Mouse (Mus musculus): ENCODE results near the gene Ccr4. TPM values are rescaled to one million over a fixed set of nuclear protein-coding genes. Genes with fewer than 3 reads are reported as not detected.

Ccr4 gene
- polyA plus RNA-seq, 1 experiment from 2014 or later, result 0.14 TPM

- WGBS, result 81% methylated on average over 10 of the region's 10 CpGs
- Histone ChIP-seq H3K4me1 (no peaks in the 10 kb centered on the region), H3K36me3 (peaks cover 38% of the 10 kb centered on the region), H3K9me3 (0 out of 2 replicates have a peak, but pooled peaks cover 6% of the 10 kb centered on the region), H3K4me3 (no peak overlapping the region), H3K27ac (no peak overlapping the region), H3K9ac (no peak overlapping the region), H3K4me2 (no peak overlapping the region), H3K27me3 (no peaks in the 10 kb centered on the region)
- ATAC-seq (ENCODE audit: insufficient number of reproducible peaks, insufficient read depth, low FRiP score, low TSS enrichment, low read depth), result no peak
These were observed 64.2 kb downstream of the Ccr4 start for GRCm38 (mm10) chr9:114440548-114440947.

Other genes starting within 250 kb of the Ccr4 start
- not detected in 2 replicates for gene Bcl2a1c, start 174.8 kb downstream of the Ccr4 start, polyA plus RNA-seq (2015; fragmentation: Nextera tagmentation; extraction: Ambion mirVana)
- gene Crtap, start 114.2 kb downstream of the Ccr4 start, polyA plus RNA-seq (2015; fragmentation: Nextera tagmentation; extraction: Ambion mirVana), result 131 and 154 TPM in 2 replicates
- gene Glb1, start 103.8 kb downstream of the Ccr4 start, polyA plus RNA-seq (2015; fragmentation: Nextera tagmentation; extraction: Ambion mirVana), result 27.7 and 27.9 TPM in 2 replicates
- gene Tmppe, start 103.8 kb downstream of the Ccr4 start, polyA plus RNA-seq (2015; fragmentation: Nextera tagmentation; extraction: Ambion mirVana), result 7.8 and 8.5 TPM in 2 replicates
- gene C130032M10Rik, start 10.8 kb upstream of the Ccr4 start, polyA plus RNA-seq (2015; fragmentation: Nextera tagmentation; extraction: Ambion mirVana), result 0.59 and 0.60 TPM in 2 replicates
- gene Trim71, start 59.5 kb upstream of the Ccr4 start, polyA plus RNA-seq (2015; fragmentation: Nextera tagmentation; extraction: Ambion mirVana), result 0.39 and 0.46 TPM in 2 replicates
- gene Cnot10, start 135.3 kb upstream of the Ccr4 start, polyA plus RNA-seq (2015; fragmentation: Nextera tagmentation; extraction: Ambion mirVana), result 77.0 and 83.5 TPM in 2 replicates
- 68.3 and 68.5 TPM in 2 replicates for gene Dync1li1, start 183.9 kb upstream of the Ccr4 start, polyA plus RNA-seq (2015; fragmentation: Nextera tagmentation; extraction: Ambion mirVana)
- gene Cmtm6, start 226.2 kb upstream of the Ccr4 start, polyA plus RNA-seq (2015; fragmentation: Nextera tagmentation; extraction: Ambion mirVana), result 32.6 and 38.3 TPM in 2 replicates

Measured in embryonic facial prominence, embryonic 13.5 days (tissue).